Mouse (Mus musculus) hindbrain, embryonic 11.5 days (tissue): ENCODE results near the gene Snd1. TPM values are rescaled to one million over a fixed set of nuclear protein-coding genes. Genes with fewer than 3 reads are reported as not detected.

Experiments
- ATAC-seq: fragments of 200-750 bp; cut with Nextera tagmentation; 2 replicates; pipeline ENCODE4 v1.8.0; 2017; ENCODE audit warnings: mild to moderate bottlenecking, moderate TSS enrichment, moderate library complexity; ENCODE audit not compliant: low FRiP score
- DNase-seq: peaks from one replicate; pipeline ENCODE4 v3.0.0-alpha.2; 2015; ENCODE audit warnings: low spot score
- H3K27ac ChIP-seq: fragments of 300-500 bp; sonication (generic); 2 replicates; pipeline ENCODE4 v1.5.1; 2014; ENCODE audit warnings: mild to moderate bottlenecking, low read depth, low read length
- H3K27me3 ChIP-seq: fragments of 300-500 bp; sonication (generic); 2 replicates; pipeline ENCODE4 v1.6.1; 2014; ENCODE audit warnings: mild to moderate bottlenecking, low read length, moderate library complexity, mixed read lengths; ENCODE audit not compliant: control insufficient read depth, insufficient read depth
- H3K36me3 ChIP-seq: fragments of 300-500 bp; sonication (generic); 2 replicates; pipeline ENCODE4 v1.6.1; 2014; ENCODE audit warnings: mild to moderate bottlenecking, low read length, moderate library complexity, mixed read lengths; ENCODE audit not compliant: control insufficient read depth, insufficient read depth
- H3K4me1 ChIP-seq: fragments of 300-500 bp; sonication (generic); replicated peaks from 2 replicates; pipeline ENCODE4 v1.6.1; 2014; ENCODE audit warnings: low read length, mixed read lengths; ENCODE audit not compliant: control insufficient read depth, insufficient read depth
- H3K4me2 ChIP-seq: fragments of 300-500 bp; sonication (generic); replicated peaks from 2 replicates; pipeline ENCODE4 v1.6.1; 2014; ENCODE audit warnings: mild to moderate bottlenecking, low read depth, low read length
- H3K4me3 ChIP-seq: fragments of 300-500 bp; sonication (generic); 2 replicates; pipeline ENCODE4 v1.5.1; 2014; ENCODE audit warnings: low read depth, low read length
- H3K9ac ChIP-seq: fragments of 300-500 bp; sonication (generic); 2 replicates; pipeline ENCODE4 v1.6.1; 2014; ENCODE audit warnings: low read depth, low read length
- H3K9me3 ChIP-seq: fragments of 300-500 bp; sonication (generic); 2 replicates; pipeline ENCODE4 v1.6.1; 2016; ENCODE audit warnings: low read length; ENCODE audit not compliant: control insufficient read depth
- WGBS: fragments of 180-500 bp; shearing (Covaris S2); extraction: QIAGEN DNeasy Blood & Tissue Kit; methylation state at CpG from one replicate; pipeline ENCODE4 v1.1.7; 2014; 5-methylcytosine and 5-hydroxymethylcytosine counted together
- polyA plus RNA-seq: library from polyadenylated mRNA; unstranded; fragments of >200 nt; fragmentation: Nextera tagmentation; extraction: Ambion mirVana; gene quantifications from 2 replicates; pipeline ENCODE4 v1.2.1, GENCODE M21; 2014

Snd1 gene
- polyA plus RNA-seq, 1 experiment from 2014 or later: 86.2 TPM

- Histone ChIP-seq H3K4me3 (no peak overlapping the region), H3K27ac (no peak overlapping the region), H3K36me3 (no peaks in the 10 kb centered on the region), H3K4me2 (no peak overlapping the region), H3K4me1 (no peaks in the 10 kb centered on the region), H3K27me3 (no peaks in the 10 kb centered on the region), H3K9me3 (no peaks in the 10 kb centered on the region), H3K9ac (no peak overlapping the region)
- ATAC-seq (no peak), DNase-seq (no peak)
Measured at GRCm38 (mm10) chr6:28836600-28836999, 361.7 kb downstream of the Snd1 start.

DNA sequence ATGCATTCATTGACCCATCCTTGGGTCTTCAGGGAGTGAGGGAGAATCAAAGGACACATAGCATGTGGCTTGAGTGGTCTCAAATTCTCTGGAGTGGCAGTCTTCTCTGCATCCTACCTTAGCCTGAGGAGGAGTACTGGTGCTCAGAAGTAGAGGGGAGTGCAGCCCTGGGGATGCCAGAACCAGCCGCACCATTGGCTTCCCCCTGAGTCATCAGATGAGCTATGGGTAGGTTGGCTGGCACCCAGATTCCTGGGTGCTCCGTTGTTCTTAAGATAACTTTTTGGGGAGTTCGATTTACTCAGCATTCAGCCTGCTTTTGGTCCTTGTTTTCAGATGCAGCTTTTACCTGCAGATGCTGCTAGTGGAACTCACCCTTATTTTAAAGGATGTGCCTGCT lies 366.6 kb downstream of the Snd1 start:
- H3K9me3 ChIP-seq: no peaks in the 10 kb centered on the region
- no peak for DNase-seq
- H3K36me3 ChIP-seq: no peaks in the 10 kb centered on the region
- 79% methylated on average over 3 of the region's 3 CpGs for WGBS
- no peak overlapping the region for H3K27ac ChIP-seq
- no peak for ATAC-seq
- H3K4me1 ChIP-seq: peaks cover 7% of the 10 kb centered on the region
- no peak overlapping the region for H3K4me3 ChIP-seq
- H3K9ac ChIP-seq: no peak overlapping the region
- no peak overlapping the region for H3K4me2 ChIP-seq
- H3K27me3 ChIP-seq: no peaks in the 10 kb centered on the region

GRCm38 (mm10) chr6:28842375-28843276 lies 367.7 kb downstream of the Snd1 start:
- H3K9me3 ChIP-seq: no peaks in the 10 kb centered on the region
- ATAC-seq: peak; percentile 90
- no peaks in the 10 kb centered on the region for H3K27me3 ChIP-seq
- no peak overlapping the region; the same call in 1 of the 2 replicates for H3K9ac ChIP-seq
- 32% methylated on average over 4 of the region's 4 CpGs for WGBS
- H3K36me3 ChIP-seq: no peaks in the 10 kb centered on the region
- no peak overlapping the region for H3K4me2 ChIP-seq
- H3K4me1 ChIP-seq: peaks cover 7% of the 10 kb centered on the region
- peak overlapping the region; percentile 68 for H3K27ac ChIP-seq
- H3K4me3 ChIP-seq: no peak overlapping the region
- peak; percentile 68 for DNase-seq

GRCm38 (mm10) chr6:28845610-28846009 lies 370.7 kb downstream of the Snd1 start:
- no peak overlapping the region for H3K4me3 ChIP-seq
- no peak overlapping the region for H3K4me2 ChIP-seq
- WGBS: 68% methylated on average over 4 of the region's 4 CpGs
- peaks cover 7% of the 10 kb centered on the region for H3K4me1 ChIP-seq
- H3K9ac ChIP-seq: no peak overlapping the region
- no peak for ATAC-seq
- DNase-seq: no peak
- no peaks in the 10 kb centered on the region for H3K9me3 ChIP-seq
- H3K36me3 ChIP-seq: no peaks in the 10 kb centered on the region
- no peaks in the 10 kb centered on the region for H3K27me3 ChIP-seq
- H3K27ac ChIP-seq: no peak overlapping the region

DNA sequence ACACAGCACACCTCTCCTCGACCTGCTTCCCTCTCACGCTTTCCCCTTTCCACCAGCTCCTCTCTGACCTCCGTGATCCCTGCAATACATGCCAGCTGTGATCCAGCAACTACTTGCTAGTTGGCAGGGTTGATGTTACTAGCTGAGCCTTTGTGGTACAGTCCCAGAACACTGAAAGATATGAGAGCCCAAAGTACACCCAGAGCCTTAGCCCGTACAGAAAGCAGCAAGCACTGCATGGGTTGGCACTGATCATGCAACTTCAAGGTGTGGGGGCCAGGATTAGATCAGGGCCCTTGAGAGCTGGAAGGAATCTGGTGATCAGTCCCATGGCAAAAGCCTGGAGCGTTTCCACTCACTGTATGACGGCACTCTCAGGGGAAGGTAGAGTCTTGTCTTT lies 372.7 kb downstream of the Snd1 start:
- DNase-seq: no peak

GRCm38 (mm10) chr6:28848285-28848794 lies 373.4 kb downstream of the Snd1 start:
- Histone ChIP-seq H3K27me3 (no peaks in the 10 kb centered on the region), H3K27ac (no peak overlapping the region), H3K9ac (no peak overlapping the region), H3K4me2 (no peak overlapping the region), H3K36me3 (no peaks in the 10 kb centered on the region), H3K4me3 (no peak overlapping the region), H3K9me3 (no peaks in the 10 kb centered on the region), H3K4me1 (peaks cover 3% of the 10 kb centered on the region)
- WGBS: 77% methylated on average over 6 of the region's 6 CpGs
- ATAC-seq (no peak), DNase-seq (no peak)

More for the DNA sequence above, 372.7 kb downstream of the Snd1 start:
- no peak overlapping the region for H3K4me3 ChIP-seq
- no peak overlapping the region for H3K27ac ChIP-seq
- WGBS: 73% methylated on average over 6 of the region's 6 CpGs
- peaks cover 5% of the 10 kb centered on the region for H3K4me1 ChIP-seq
- no peaks in the 10 kb centered on the region for H3K9me3 ChIP-seq
- no peaks in the 10 kb centered on the region for H3K27me3 ChIP-seq
- H3K9ac ChIP-seq: no peak overlapping the region
- H3K36me3 ChIP-seq: no peaks in the 10 kb centered on the region
- no peak for ATAC-seq
- H3K4me2 ChIP-seq: no peak overlapping the region

GRCm38 (mm10) chr6:28848891-28849290 lies 374.0 kb downstream of the Snd1 start:
- Histone ChIP-seq H3K27me3 (no peaks in the 10 kb centered on the region), H3K27ac (no peak overlapping the region), H3K4me1 (peaks cover 8% of the 10 kb centered on the region), H3K4me2 (no peak overlapping the region), H3K9me3 (no peaks in the 10 kb centered on the region), H3K4me3 (no peak overlapping the region), H3K36me3 (no peaks in the 10 kb centered on the region), H3K9ac (no peak overlapping the region)
- DNase-seq: no peak
- 69% methylated on average over 9 of the region's 9 CpGs for WGBS
- no peak for ATAC-seq

- DNase-seq (no peak), ATAC-seq (no peak)
- WGBS: 54% methylated on average over 3 of the region's 3 CpGs
Measured at GRCm38 (mm10) chr6:28849317-28849716, 374.4 kb downstream of the Snd1 start.

More at GRCm38 (mm10) chr6:28849317-28849716, 374.4 kb downstream of the Snd1 start:
- peaks cover 10% of the 10 kb centered on the region for H3K4me1 ChIP-seq
- no peaks in the 10 kb centered on the region for H3K36me3 ChIP-seq
- no peak overlapping the region for H3K4me2 ChIP-seq
- H3K27me3 ChIP-seq: no peaks in the 10 kb centered on the region
- H3K4me3 ChIP-seq: no peak overlapping the region
- H3K27ac ChIP-seq: no peak overlapping the region
- no peaks in the 10 kb centered on the region for H3K9me3 ChIP-seq
- H3K9ac ChIP-seq: no peak overlapping the region
